Mouse (Mus musculus) erythroblast, embryonic 14.5 days (primary cell): ENCODE results near the gene Zcwpw1.

Experiments
- GATA1 ChIP-seq: IDR thresholded peaks from 2 replicates; pipeline ENCODE4 v1.6.1; 2012; ENCODE audit warnings: low read length, inconsistent platforms, mixed read lengths
- TAL1 ChIP-seq: IDR thresholded peaks from 3 replicates; pipeline ENCODE4 v1.6.1; 2012; ENCODE audit warnings: low read length, inconsistent platforms, mixed read lengths

DNA sequence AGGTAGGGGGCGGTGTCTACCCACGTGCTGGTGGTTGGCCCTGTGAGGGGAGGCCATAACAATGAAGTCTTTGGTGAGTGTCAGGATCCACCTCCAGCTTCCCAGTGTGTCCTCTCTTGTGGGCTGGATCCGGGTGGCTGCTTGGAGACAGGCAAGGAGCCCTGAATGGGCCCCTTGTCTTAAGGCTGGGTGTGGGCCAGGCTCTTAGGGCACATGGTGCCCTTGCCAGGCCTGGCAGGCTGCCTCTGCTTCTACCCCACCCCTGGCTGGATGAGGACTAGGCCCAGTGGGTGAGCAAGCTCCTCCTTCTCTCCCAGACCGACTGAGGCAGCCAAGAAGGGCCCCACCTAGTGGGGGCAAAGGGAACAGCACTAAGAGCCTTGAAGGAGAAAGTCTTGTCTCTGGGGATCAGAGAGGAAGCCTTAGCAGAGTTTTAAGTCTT, 27.6 kb upstream of the Zcwpw1 start:
- TF ChIP-seq TAL1 (no peak), GATA1 (no peak)
